Mouse (Mus musculus) thymus, postnatal 10 days (tissue): Measurements from ENCODE around the gene Mroh2b.

Experiments
- DNase-seq, 2 experiments: peaks; one replicate each; pipeline ENCODE4 v3.0.0; 2021; ENCODE audit warnings: low spot score in 2 of 2

The Mroh2b gene

DNA sequence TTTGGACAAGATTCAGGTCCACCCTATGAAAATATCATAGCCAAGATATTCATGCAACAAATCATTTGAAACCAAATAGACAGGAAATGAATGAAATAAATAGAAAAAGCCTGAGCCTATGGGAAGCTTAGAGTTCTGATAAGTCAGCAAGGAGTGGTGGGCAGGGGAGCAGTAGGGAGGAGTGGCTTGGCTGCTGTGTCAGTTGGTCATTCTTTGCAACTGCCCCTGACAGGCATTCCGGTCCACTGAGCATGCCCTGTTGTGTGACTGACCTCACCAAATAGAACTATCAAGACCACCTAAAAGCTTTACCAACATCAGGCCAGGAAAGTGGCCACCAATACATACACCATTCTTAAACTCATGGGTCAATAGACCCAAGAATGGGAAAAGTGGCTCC is at the start of gene Mroh2b:
Gene Mroh2b, plus strand, starts transcription at position 301 of the 400 bp plus-strand sequence.
- DNase-seq: no peak

GRCm38 (mm10) chr15:4850015-4850414 is 48.5 kb upstream of the Mroh2b start:
- no peak for DNase-seq

- no peak for DNase-seq
Measured at GRCm38 (mm10) chr15:4894962-4895361, 3.6 kb upstream of the Mroh2b start.

DNA sequence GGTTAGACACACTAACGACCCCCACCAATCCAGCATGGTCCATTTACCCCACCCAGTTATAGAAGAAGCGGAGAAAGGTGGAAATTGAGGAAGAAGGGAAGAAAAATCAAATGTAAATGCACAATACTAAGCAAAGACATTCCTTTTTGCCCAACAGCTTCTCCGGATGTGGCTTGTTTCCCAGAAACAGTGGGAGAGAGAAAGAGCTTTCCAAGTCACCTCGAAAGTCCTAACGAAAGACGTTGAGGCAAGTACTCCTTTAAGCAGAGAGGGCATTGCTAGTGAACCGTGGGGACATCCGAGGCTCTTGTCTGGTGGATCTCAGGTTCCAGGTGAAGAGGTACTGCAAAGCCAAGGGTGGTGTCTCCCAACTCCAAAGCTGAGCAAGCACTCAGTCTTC is 36.2 kb downstream of the Mroh2b start:
- no peak for DNase-seq

DNA sequence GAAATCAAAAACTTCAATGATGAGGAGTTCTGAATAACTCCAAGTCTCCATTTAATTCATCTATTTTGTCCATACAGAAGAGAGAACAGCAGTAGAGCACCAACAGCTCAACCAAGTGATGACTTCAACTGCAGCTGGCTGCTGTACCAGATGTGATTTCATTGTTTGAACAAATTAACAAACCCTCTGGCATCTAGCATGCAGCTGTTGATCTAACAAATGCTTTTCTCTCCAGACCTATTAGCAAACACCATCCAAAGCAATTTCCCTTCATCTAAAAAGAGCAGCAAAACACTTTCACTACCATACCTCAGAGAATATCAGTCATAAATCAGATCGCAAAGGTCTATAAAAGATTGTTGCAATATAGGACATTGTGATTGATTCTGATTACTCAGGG is 74.8 kb downstream of the Mroh2b start:
- DNase-seq: no peak

GRCm38 (mm10) chr15:5002903-5003302 is 104.4 kb downstream of the Mroh2b start:
- DNase-seq: no peak

DNA sequence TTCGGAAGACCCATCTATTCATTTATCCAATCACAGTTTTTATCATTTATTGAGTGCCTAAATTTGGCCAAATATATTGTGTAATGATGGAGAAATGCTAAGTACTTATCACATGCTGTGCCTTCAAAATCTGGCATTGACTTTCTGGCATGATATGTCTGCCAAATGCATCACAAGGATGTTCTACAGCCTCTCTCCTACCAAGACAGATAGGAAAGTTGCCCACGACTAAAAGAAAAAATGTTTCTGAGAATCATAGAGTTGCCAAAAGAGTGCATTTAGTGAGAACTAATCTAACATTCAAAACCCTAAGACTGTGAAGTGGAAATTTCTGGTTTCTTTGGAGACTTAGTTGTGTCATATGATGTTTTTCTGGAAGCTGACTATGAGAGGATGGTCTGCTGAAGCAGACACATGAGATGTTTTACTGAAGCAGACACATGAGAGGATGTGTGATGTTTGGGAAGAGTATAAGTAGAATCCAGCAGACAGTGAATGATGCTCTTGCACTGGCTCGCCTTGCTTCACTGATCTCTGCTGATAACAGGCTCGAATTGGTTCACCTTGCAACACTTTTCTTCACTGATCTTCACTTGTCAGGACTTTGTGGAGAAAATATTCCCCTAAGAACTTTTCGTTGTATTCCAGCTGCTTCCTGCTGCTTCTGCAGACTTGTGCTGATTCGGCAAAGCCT is 105.1 kb downstream of the Mroh2b start:
- no peak for DNase-seq

DNA sequence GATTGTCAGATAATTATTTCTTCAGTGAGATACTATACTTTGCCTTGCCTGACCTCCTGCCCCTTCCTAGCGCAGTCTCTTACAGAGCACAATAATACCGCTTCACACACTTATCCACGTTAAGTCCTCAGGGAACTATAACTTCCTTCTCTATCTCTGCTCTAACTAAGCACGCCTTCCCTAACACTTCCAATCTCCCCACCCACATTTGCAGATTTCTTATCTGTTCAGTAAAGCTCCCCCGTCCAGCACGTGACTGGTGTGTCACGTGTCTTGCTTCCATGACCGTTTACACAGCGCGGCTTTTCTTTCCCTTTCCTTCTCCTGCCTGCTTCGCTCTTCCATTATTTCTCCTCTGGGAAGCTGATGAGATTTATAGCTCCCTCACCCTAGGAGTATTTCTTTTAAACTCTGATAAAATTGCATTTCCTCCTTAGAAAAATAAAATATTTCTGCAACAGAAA is 111.1 kb downstream of the Mroh2b start:
- DNase-seq: no peak
